Mouse (Mus musculus) lung, embryonic 15.5 days (tissue): ENCODE results near the gene Neurog3. TPM values are rescaled to one million over a fixed set of nuclear protein-coding genes. Genes with fewer than 3 reads are reported as not detected.
A peak's percentile ranks its signal among the peaks of the same experiment; 100 is the strongest.

Experiments
- ATAC-seq: fragments of 200-750 bp; cut with Nextera tagmentation; 2 replicates; pipeline ENCODE4 v1.8.0; 2017; ENCODE audit warnings: moderate number of reproducible peaks, borderline replicate concordance; ENCODE audit not compliant: low FRiP score, low TSS enrichment; ENCODE audit errors: extremely low read depth
- H3K27ac ChIP-seq: fragments of 300-500 bp; sonication (generic); 2 replicates; pipeline ENCODE4 v1.5.1; 2015; ENCODE audit warnings: moderate library complexity, mild to moderate bottlenecking, inconsistent platforms
- H3K27me3 ChIP-seq: fragments of 300-500 bp; sonication (generic); 2 replicates; pipeline ENCODE4 v1.6.1; 2015; ENCODE audit warnings: inconsistent platforms
- H3K36me3 ChIP-seq: fragments of 300-500 bp; sonication (generic); 2 replicates; pipeline ENCODE4 v1.6.1; 2015; ENCODE audit warnings: inconsistent platforms
- H3K4me1 ChIP-seq: fragments of 300-500 bp; sonication (generic); 2 replicates; pipeline ENCODE4 v1.6.1; 2015; ENCODE audit warnings: inconsistent platforms
- H3K4me2 ChIP-seq: fragments of 300-500 bp; sonication (generic); 2 replicates; pipeline ENCODE4 v1.6.1; 2015; ENCODE audit warnings: inconsistent platforms, mild to moderate bottlenecking, moderate library complexity
- H3K4me3 ChIP-seq: fragments of 300-500 bp; sonication (generic); 2 replicates; pipeline ENCODE4 v1.5.1; 2015; ENCODE audit warnings: mild to moderate bottlenecking, inconsistent platforms
- H3K9ac ChIP-seq: fragments of 300-500 bp; sonication (generic); 2 replicates; pipeline ENCODE4 v1.6.1; 2015; ENCODE audit warnings: inconsistent platforms
- H3K9me3 ChIP-seq: fragments of 300-500 bp; sonication (generic); 2 replicates; pipeline ENCODE4 v1.6.1; 2016; ENCODE audit warnings: inconsistent platforms
- WGBS: fragments of 180-500 bp; shearing (Covaris S2); methylation state at CpG from one replicate; pipeline ENCODE4 v1.1.7; 2015; 5-methylcytosine and 5-hydroxymethylcytosine counted together
- polyA plus RNA-seq: library from polyadenylated mRNA; unstranded; fragments of >200 nt; fragmentation: Nextera tagmentation; extraction: Ambion mirVana; gene quantifications from 2 replicates; pipeline ENCODE4 v1.2.1, GENCODE M21; 2015

Gene Neurog3
- polyA plus RNA-seq, 1 experiment from 2014 or later = not detected

DNA sequence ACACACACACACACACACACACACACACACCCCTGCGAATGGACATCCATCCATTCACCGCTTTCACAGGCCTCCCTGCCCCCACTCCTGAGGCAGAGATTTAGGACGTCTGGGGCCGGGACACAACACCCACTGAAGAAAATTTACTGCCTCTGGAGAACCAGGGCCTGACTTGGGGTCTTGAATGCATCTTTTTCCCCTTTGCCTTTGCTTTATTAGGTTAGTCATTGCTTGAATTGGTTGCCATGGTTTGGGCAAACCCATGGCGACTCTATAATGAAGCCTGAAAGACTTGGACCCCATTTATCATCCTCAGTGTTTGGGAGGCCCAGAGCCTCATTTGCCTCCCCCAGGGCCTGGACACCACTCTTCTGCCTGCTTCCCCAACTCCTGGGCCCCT lies 13.1 kb downstream of the Neurog3 start:
- WGBS = 66% methylated on average over 5 of the region's 5 CpGs
- no peak overlapping the region for H3K27ac ChIP-seq
- H3K36me3 ChIP-seq = no peaks in the 10 kb centered on the region
- ATAC-seq = no peak
- H3K9ac ChIP-seq = no peak overlapping the region
- H3K27me3 ChIP-seq = no peaks in the 10 kb centered on the region; the same call in 1 of the 2 replicates
- H3K4me2 ChIP-seq = no peak overlapping the region
- H3K4me3 ChIP-seq = no peak overlapping the region
- H3K9me3 ChIP-seq = no peaks in the 10 kb centered on the region
- no peaks in the 10 kb centered on the region for H3K4me1 ChIP-seq

DNA sequence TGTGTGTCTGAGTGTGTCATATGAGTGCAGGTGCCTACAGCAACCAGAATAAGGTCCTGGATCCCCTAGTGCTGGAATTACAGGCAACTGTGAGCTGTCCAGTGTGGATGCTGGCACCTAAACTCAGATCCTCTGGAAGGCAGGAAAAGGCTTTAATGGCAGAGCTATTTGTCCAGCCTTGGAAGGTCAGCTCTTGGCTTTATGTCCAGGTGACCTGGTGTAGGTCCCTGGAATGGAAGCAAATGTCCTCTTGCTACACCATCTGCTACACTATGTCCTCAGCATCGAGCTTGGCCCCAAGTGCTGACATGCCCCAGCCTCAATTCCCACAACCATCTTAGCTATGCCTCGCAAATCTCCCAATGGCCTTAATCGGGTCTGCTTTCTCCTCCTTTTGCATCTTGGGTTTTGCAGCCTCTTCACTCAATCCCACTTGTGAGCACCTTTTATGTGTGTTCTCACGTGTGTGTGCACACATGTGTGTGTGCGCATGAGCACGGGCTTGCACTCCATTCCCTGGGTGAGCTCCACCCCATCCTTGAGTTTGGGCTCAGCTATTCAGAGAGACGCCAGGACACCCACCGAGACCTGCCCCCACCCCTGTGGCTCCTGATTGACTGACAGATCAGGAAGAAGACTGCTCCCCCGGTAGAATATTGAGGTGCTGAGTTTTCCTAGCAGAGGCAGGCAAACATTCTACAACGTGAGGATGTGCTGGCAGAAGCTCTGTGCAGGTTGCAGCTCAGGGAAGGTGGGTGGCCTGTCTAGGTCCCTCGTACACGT lies 14.8 kb downstream of the Neurog3 start:
- 47% methylated on average over 12 of the region's 12 CpGs for WGBS
- Histone ChIP-seq H3K36me3 (no peaks in the 10 kb centered on the region), H3K4me1 (no peaks in the 10 kb centered on the region), H3K9me3 (no peaks in the 10 kb centered on the region), H3K4me3 (no peak overlapping the region), H3K27me3 (no peaks in the 10 kb centered on the region; the same call in 1 of the 2 replicates), H3K27ac (no peak overlapping the region), H3K4me2 (no peak overlapping the region), H3K9ac (no peak overlapping the region)
- ATAC-seq = no peak

DNA sequence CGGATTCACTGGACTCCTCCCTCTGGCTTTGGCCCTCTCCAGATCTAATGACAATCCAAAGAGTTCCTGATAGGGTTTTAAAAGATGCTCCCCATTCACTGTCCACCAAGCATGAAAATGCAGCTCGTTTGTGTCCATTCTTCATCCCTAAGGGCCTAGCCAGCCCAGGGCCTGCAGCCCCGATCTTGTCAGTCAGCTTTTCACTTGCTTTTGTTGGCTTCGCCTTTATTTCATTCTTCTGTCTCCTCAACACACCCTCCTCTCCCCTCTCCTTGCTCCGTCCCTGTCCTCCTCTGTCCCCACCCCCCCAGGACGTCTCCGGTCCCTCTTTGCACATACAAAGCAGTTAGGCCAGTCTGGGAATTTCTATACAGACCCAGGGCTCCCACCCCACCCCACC lies 17.0 kb downstream of the Neurog3 start:
- no peaks in the 10 kb centered on the region; the same call in 1 of the 2 replicates for H3K27me3 ChIP-seq
- H3K36me3 ChIP-seq = no peaks in the 10 kb centered on the region
- H3K4me1 ChIP-seq = no peaks in the 10 kb centered on the region
- H3K9me3 ChIP-seq = no peaks in the 10 kb centered on the region
- ATAC-seq = no peak
- H3K4me2 ChIP-seq = no peak overlapping the region
- 48% methylated on average over 7 of the region's 7 CpGs for whole genome bisulfite sequencing
- no peak overlapping the region for H3K27ac ChIP-seq
- H3K9ac ChIP-seq = no peak overlapping the region
- H3K4me3 ChIP-seq = no peak overlapping the region

DNA sequence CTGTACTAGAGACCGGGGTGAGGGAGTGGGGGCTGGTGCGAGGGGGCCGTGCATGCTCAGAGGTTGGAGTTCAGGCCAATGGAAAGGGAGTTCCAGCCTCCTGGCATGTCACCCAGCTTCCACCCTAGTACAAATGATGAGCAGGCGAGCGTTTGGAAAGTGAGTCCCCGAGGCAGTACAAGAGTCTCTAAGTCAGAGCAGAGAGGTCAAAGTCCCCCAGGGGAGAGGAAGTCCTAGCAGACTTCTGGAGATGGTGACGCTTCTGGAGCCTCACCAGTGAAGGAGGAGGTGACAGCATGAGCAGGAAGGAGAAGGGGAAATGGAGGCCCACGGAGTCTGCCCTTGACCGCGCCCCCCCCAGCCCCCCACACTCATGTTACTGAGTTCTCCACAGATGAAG lies 29.5 kb downstream of the Neurog3 start:
- H3K9me3 ChIP-seq = no peaks in the 10 kb centered on the region
- no peak overlapping the region for H3K4me2 ChIP-seq
- 51% methylated on average over 10 of the region's 10 CpGs for WGBS
- ATAC-seq = no peak
- no peaks in the 10 kb centered on the region for H3K4me1 ChIP-seq
- no peaks in the 10 kb centered on the region for H3K36me3 ChIP-seq
- H3K9ac ChIP-seq = no peak overlapping the region
- H3K27ac ChIP-seq = no peak overlapping the region
- no peak overlapping the region for H3K4me3 ChIP-seq
- H3K27me3 ChIP-seq = no peaks in the 10 kb centered on the region

DNA sequence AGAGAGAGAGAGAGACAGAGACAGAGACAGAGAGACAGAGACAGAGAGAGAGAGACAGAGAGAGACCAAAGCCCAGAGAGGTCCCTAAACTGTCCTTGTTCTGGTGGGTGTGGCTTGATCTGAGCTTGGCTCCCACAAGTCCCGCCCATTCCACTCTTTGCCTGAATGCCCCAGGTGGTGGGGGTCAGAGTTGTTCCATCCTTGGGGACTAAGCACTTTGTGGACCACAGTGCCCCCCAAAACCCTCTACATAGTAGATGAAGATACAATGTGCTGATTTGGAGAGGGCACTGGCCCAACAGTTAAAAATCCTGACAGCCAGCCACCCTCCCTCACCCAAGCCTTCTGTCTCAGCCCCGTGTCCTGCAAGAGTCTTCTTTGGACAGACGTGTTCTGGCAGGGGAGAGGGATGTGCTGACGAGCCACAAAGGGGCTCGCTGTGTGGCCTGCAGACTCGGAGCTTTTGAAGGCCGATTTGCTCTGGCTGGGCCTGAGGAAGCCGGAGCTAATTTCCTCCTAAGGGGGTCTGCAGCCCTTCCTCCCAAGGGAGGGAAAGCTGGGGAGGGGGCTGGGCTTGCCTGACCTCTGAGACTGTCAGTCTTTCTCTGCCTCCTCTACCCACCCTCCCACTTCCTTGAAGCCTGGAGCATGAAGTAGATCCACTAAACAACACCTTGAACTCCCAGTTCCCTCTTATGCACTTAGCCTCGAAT lies 40.1 kb downstream of the Neurog3 start:
- ATAC-seq = no peak
- Histone ChIP-seq H3K36me3 (no peaks in the 10 kb centered on the region), H3K9ac (no peak overlapping the region), H3K27me3 (no peaks in the 10 kb centered on the region), H3K4me1 (0 out of 2 replicates have a peak, but pooled peaks cover 3% of the 10 kb centered on the region), H3K4me3 (no peak overlapping the region), H3K4me2 (no peak overlapping the region; the same call in 1 of the 2 replicates), H3K27ac (no peak overlapping the region; the same call in 1 of the 2 replicates), H3K9me3 (no peaks in the 10 kb centered on the region)
- WGBS = 11% methylated on average over 9 of the region's 9 CpGs

DNA sequence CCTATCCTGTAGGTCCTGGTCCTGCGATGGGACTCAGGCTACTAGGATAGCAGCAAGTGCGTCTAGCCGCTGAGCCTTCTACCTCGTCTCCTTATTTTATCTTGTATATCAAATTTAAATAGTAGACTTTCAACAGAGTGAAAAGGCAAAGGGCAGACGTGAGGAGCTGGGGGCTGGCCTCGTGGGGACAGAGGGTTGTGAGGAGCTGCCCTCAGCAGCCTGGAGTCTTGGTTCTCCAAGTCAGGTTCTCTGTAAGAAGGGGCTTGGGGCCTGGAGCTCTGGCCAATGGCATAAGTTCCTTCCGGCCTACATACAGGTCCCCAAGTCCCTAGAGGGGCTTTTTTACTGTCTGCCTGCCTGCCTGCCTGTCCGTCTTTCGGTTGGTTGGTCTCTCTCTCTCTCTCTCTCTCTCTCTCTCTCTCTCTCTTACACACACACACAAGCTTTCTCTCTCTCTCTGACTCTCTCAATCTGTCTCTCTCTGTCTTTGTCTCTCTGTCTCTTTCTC lies 41.1 kb downstream of the Neurog3 start:
- WGBS = 28% methylated on average over 9 of the region's 9 CpGs
- no peak overlapping the region for H3K4me2 ChIP-seq
- ATAC-seq = no peak
- H3K36me3 ChIP-seq = no peaks in the 10 kb centered on the region
- H3K9me3 ChIP-seq = no peaks in the 10 kb centered on the region
- no peak overlapping the region for H3K4me3 ChIP-seq
- H3K27me3 ChIP-seq = no peaks in the 10 kb centered on the region
- H3K4me1 ChIP-seq = 0 out of 2 replicates have a peak, but pooled peaks cover 3% of the 10 kb centered on the region
- no peak overlapping the region for H3K9ac ChIP-seq
- H3K27ac ChIP-seq = no peak overlapping the region

DNA sequence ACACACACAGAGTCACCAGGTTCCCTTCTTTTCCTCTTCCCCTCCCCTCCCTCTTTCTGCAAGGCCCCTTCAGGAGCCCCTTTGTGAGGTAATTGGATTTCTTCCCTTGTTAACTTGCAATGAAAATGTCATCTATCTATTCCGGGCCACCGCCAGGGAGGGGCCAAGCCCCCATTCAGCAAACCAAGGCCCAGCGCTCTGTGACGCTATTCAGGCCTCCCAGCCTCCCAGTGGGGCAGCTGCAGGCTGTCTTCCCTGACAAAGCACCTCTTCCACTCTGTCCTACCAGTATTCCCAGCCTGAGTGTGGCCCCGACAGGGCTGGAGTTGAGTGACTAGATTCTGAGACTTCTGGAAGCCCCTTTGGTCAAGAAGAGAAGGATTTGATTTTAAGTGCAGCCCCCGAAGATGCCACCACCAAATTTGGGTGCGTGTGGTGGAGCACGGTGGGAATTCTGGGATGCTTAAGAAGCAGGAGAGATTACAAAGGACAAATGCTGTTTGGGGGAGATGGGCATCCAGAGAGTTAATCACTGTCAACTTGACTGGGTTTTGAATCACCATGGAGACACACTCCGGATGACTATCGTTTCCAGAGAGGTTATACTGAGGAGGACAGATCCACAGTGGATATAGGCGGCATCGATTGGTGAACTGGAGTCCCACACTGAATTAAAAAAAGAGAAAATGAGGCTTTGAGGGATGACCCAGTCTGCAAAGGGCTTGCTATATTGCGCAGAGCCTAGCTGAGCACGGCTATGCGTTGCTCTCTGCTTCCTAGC lies 41.8 kb downstream of the Neurog3 start:
- Histone ChIP-seq H3K9ac (no peak overlapping the region), H3K4me3 (no peak overlapping the region), H3K4me1 (0 out of 2 replicates have a peak, but pooled peaks cover 3% of the 10 kb centered on the region), H3K36me3 (no peaks in the 10 kb centered on the region), H3K9me3 (no peaks in the 10 kb centered on the region), H3K27me3 (no peaks in the 10 kb centered on the region), H3K27ac (no peak overlapping the region), H3K4me2 (no peak overlapping the region)
- WGBS = 52% methylated on average over 15 of the region's 15 CpGs
- ATAC-seq = no peak

DNA sequence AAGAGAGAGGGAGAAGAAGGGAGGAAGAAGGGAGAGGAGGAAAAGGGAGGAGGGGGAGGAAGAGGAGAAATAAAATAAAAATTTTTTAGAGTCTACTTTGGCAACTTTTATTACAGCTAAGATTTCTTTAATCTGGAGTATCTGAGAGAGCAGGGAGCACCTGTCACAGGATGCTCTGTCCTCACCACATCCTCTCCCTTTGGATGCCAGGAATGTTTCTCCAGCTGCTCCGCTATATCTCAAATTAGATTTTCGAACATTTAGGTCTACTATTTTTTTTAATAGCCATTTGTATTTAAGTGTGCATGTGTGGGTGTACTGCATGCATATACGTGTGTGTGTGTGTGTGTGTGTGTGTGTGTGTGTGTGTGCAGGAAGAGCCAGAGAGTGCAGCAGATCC lies 47.1 kb downstream of the Neurog3 start:
- ATAC-seq = no peak
- no peaks in the 10 kb centered on the region; the same call in 1 of the 2 replicates for H3K27me3 ChIP-seq
- no peaks in the 10 kb centered on the region for H3K9me3 ChIP-seq
- no peak overlapping the region for H3K4me2 ChIP-seq
- WGBS = 82% methylated on average over 3 of the region's 3 CpGs
- no peaks in the 10 kb centered on the region for H3K4me1 ChIP-seq
- H3K36me3 ChIP-seq = no peaks in the 10 kb centered on the region
- H3K9ac ChIP-seq = no peak overlapping the region
- no peak overlapping the region for H3K27ac ChIP-seq
- H3K4me3 ChIP-seq = no peak overlapping the region

DNA sequence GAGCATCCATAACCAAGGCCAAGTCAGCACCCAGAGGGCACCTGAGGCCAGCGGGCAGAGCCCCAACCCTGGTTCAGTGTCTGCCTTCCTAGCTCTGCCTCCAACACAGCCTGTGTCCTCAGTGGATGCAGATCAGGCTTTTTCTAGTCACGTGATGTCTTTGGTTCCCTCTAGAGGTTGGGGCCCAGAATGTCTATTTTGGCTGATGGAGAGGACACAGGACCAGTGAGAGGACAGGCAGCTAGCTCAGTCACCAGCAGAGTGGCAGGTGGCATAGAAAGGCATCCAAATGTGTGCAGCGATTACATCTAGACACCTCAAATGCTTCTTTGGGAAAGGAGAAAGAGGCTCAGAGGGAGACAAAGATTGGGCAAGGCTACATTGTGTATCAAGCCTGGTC lies 48.8 kb downstream of the Neurog3 start:
- H3K4me1 ChIP-seq = no peaks in the 10 kb centered on the region
- no peak; the same call in 1 of the 2 replicates for ATAC-seq
- 43% methylated on average over 3 of the region's 3 CpGs for WGBS

DNA sequence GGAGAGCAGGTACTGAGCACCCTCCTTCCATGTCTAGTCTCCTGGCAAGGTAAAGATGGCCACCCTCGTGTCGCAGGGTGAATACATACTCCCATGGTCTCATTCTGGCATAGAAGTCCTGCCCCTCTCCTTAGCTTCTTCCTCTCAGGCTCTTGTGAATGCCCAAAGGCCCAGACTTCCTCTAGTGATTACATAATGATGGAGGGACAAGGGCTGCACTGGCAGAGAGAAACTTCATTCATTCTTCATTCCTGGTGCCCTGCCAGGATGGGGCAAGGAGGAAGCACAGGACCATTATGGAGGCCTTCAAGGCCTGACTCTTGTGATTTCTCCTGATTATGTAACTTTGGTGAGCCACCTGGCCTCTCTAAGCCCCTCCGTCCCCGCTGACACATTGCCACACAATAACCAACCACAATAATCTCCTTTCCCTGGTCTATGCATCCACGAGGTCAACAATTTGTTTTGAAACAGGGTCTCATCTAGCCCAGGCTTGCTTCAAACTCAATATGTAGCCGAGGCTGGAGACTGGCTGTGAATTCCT lies 49.7 kb downstream of the Neurog3 start:
- H3K36me3 ChIP-seq = peaks cover under 1% of the 10 kb centered on the region; the same call in 1 of the 2 replicates
- ATAC-seq = no peak
- 70% methylated on average over 6 of the region's 6 CpGs for WGBS
- H3K9ac ChIP-seq = no peak overlapping the region
- H3K27ac ChIP-seq = no peak overlapping the region
- H3K9me3 ChIP-seq = no peaks in the 10 kb centered on the region
- no peak overlapping the region for H3K4me3 ChIP-seq
- no peaks in the 10 kb centered on the region for H3K4me1 ChIP-seq
- H3K4me2 ChIP-seq = no peak overlapping the region
- no peaks in the 10 kb centered on the region; the same call in 1 of the 2 replicates for H3K27me3 ChIP-seq

More for the DNA sequence above, 48.8 kb downstream of the Neurog3 start:
- H3K9ac ChIP-seq = no peak overlapping the region
- H3K4me3 ChIP-seq = no peak overlapping the region
- H3K27me3 ChIP-seq = no peaks in the 10 kb centered on the region; the same call in 1 of the 2 replicates
- H3K4me2 ChIP-seq = no peak overlapping the region
- H3K27ac ChIP-seq = no peak overlapping the region
- H3K9me3 ChIP-seq = no peaks in the 10 kb centered on the region
- no peaks in the 10 kb centered on the region for H3K36me3 ChIP-seq

DNA sequence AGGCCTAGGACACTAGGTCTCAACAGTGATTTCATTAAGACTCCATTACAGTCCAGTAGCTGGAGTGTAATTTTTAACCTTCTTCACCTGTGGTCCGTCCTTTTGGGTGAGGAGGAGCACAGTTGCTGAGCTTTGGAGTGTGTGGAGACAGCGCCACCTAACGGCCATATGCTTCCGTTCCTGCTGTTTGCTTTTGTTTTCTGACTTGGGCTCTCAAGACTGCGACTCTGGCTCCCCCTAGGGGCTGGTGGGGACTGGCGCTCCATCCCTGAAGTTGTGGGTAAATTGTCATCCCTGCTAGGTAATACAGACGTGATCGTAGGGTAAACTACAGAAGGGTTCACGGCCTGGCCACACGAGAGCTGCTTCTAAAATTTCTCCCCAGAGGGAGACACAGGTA lies 50.2 kb downstream of the Neurog3 start:
- Histone ChIP-seq H3K27me3 (no peaks in the 10 kb centered on the region; the same call in 1 of the 2 replicates), H3K9me3 (no peaks in the 10 kb centered on the region), H3K9ac (no peak overlapping the region), H3K27ac (no peak overlapping the region), H3K4me2 (no peak overlapping the region), H3K4me1 (no peaks in the 10 kb centered on the region), H3K36me3 (peaks cover 4% of the 10 kb centered on the region; the same call in 1 of the 2 replicates), H3K4me3 (no peak overlapping the region)
- peak; percentile 61; the same call in 1 of the 2 replicates for ATAC-seq
- 1% methylated on average over 10 of the region's 10 CpGs for WGBS
